Mouse (Mus musculus) ovary, adult 2 months (tissue): ENCODE measurements around the gene Ube2dnl1. TPM values are rescaled to one million over a fixed set of nuclear protein-coding genes. Genes with fewer than 3 reads are reported as not detected.

Source experiments
- polyA plus RNA-seq: library from polyadenylated mRNA; depleted of rRNA; stranded (reverse); fragments of >200 nt; gene quantifications from 2 replicates; pipeline ENCODE4 v1.2.3, GENCODE M21; 2012; rRNA removed

Ube2dnl1 gene
- not detected in 2 replicates for polyA plus RNA-seq

DNA sequence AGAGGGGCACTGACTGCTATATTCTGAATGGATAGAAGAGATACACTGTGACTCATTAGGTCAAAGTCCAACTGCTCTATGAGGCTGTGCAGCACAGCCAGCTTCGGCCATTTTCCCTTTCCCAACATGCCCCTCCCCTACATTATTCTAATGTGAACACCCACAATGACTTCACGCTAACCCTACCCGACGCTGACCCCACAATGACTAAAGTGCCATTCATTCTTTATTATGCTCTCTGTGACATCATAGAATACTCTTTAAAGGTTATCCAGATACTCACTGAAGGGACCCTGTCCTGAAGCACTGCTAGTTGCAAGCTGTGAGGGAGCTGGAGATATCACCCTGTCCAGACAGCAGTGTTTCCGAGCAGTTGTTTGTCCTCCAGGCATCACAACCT lies at the start of gene Ube2dnl1:
Gene Ube2dnl1 (plus strand): TSS at position 301 of the 400 bp plus-strand sequence.

DNA sequence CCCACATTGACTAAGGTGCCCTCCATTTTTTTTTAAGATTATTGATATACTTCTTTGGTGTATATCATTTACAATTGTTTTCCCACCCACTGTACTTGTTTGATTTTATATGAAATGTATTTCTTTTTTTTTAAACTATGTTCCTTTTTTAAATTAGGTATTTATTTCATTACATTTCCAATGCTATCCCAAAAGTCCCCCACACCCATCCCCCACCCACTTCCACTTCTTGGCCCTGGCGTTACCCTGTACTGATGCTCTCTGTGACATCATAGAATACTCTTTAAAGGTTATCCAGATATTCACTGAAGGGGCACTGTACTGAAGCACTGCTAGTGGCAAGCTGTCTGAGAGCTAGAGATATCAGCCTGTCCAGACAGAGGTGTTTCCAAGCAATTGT lies 2.5 kb downstream of the Ube2dnl1 start, which contains the start of gene Ube2dnl2:
Gene Ube2dnl2 (plus strand): TSS at position 301 of the 400 bp plus-strand sequence.

Other genes starting within 250 kb of the Ube2dnl1 start
- gene Ube2dnl2, start 2.6 kb downstream of the Ube2dnl1 start, polyA plus RNA-seq = not detected in 2 replicates